Mouse (Mus musculus) C2C12 (cell line): Measurements from ENCODE around the gene Slc9a3r2.

Experiments used
- CEBPB ChIP-seq: IDR thresholded peaks from one replicate; pipeline ENCODE4 v1.6.1; 2011; ENCODE audit warnings: low read depth, mild to moderate bottlenecking, control low read depth, moderate library complexity
- MAX ChIP-seq: IDR thresholded peaks from one replicate; pipeline ENCODE4 v1.6.1; 2011; ENCODE audit warnings: mild to moderate bottlenecking, control low read depth

- TF ChIP-seq MAX (no peak), CEBPB (no peak)
Measured at GRCm38 (mm10) chr17:24617561-24618194, 32.4 kb downstream of the Slc9a3r2 start.
